Mouse (Mus musculus) inflammation-experienced regulatory T-cells, adult 6 months (primary cell): ENCODE measurements around the gene Elmod2. TPM values are rescaled to one million over a fixed set of nuclear protein-coding genes. Genes with fewer than 3 reads are reported as not detected.

Experiments
- ATAC-seq: one replicate; pipeline ENCODE4 v1.8.0; 2017
- polyA plus RNA-seq, 3 experiments: library from polyadenylated mRNA; unstranded; fragments of 100-300 nt; shearing (Covaris generic); gene quantifications; one replicate each; pipeline ENCODE4 v1.2.1; 2017

Gene Elmod2
- polyA plus RNA-seq, 3 experiments from 2014 or later: 9.0 to 10.7 (median 10.4) TPM

- no peak for ATAC-seq
Measured at GRCm38 (mm10) chr8:83272464-83272863, 59.8 kb downstream of the Elmod2 start.

- no peak for ATAC-seq
Measured at GRCm38 (mm10) chr8:83271172-83271571, 61.1 kb downstream of the Elmod2 start.

Other genes with a start within 250 kb of the Elmod2 start
- under 1 TPM in 2 of 3 experiments, not detected in 1; 0.18 to 0.20 TPM for gene Tbc1d9, start 167.1 kb downstream of the Elmod2 start, polyA plus RNA-seq
- not detected for gene Gm10645, start 166.3 kb downstream of the Elmod2 start, polyA plus RNA-seq
- not detected for gene Ucp1, start 42.1 kb downstream of the Elmod2 start, polyA plus RNA-seq
- gene Mgat4d, start 16.0 kb upstream of the Elmod2 start, polyA plus RNA-seq: not detected
- gene Clgn, start 57.4 kb upstream of the Elmod2 start, polyA plus RNA-seq: 1 to 10 TPM in 1 of 3 experiments, under 1 TPM in 1, not detected in 1; 0.71 to 7.2 TPM
- 10 to 100 TPM; 26.8 to 34.5 (median 30.6) TPM for gene Scoc, start 125.9 kb upstream of the Elmod2 start, polyA plus RNA-seq
- not detected for gene Olfr370, start 203.3 kb upstream of the Elmod2 start, polyA plus RNA-seq
- 100 to 1,000 TPM; 284 to 389 (median 291) TPM for gene Ndufb7, start 234.2 kb upstream of the Elmod2 start, polyA plus RNA-seq